ENCODE assay signal across 7 mouse cellular contexts in the genomic region with DNA sequence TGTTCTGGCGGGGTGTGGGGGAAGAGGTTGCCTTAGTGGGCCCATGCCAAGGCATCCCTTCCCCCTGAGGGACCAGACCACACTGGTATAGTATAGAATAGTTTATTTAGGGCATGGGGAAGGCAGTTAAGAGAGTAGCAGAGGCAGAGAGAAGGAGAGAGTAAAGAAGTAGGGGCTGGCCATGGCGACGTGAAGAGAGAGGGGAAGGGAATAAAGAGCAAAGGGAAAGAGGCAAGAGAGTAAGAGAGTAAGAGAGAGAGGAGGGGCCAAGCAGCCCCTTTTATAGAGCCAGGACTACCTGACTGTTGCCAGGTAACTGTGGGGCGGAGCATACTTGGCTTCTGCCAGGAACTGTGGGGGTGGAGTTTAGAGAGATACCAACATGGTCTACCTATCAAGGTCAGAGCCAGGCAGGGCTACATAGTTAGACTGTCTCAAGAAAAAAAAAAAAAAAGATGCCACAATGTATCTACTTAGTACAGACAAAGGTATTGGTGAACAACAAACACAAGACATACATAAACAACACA. TPM values are rescaled to one million over a fixed set of nuclear protein-coding genes. Genes with fewer than 3 reads are reported as not detected.
DNase-seq lines count a peak whose midpoint lies in the region; ATAC-seq lines count a peak whose summit lies in the region.

No protein-coding gene starts in this region.

- H3K4me2 ChIP-seq in hindbrain, embryonic 16.5 days (ENCODE audit: low read length), result no peak overlapping the region
- H3K4me2 ChIP-seq in limb, embryonic 13.5 days (replicated peaks), result no peak overlapping the region

- no peak overlapping the region for H3K9ac ChIP-seq in hindbrain, embryonic 16.5 days (ENCODE audit: low read depth, low read length)
- no peak overlapping the region for H3K9ac ChIP-seq in limb, embryonic 13.5 days

- peak; percentile 13 for DNase-seq in retina, embryonic 14.5 days (ENCODE audit: low spot score)
- DNase-seq in retina, postnatal 1 day, result no peak
- no peak for DNase-seq in frontal cortex, adult 2 months (ENCODE audit: extremely low spot score in 1 of 2, low spot score in 1 of 2)
- no peak for DNase-seq in B cell, adult 2 months

- no peaks in the 10 kb centered on the region for H3K27me3 ChIP-seq in hindbrain, embryonic 16.5 days (replicated peaks; ENCODE audit: control insufficient read depth, insufficient read depth, low read length)
- H3K27me3 ChIP-seq in limb, embryonic 13.5 days, result no peaks in the 10 kb centered on the region

- H3K27ac ChIP-seq in hindbrain, embryonic 16.5 days (ENCODE audit: low read depth, low read length), result no peak overlapping the region
- no peak overlapping the region for H3K27ac ChIP-seq in limb, embryonic 13.5 days

- peaks cover 7% of the 10 kb centered on the region for H3K4me1 ChIP-seq in hindbrain, embryonic 16.5 days (ENCODE audit: control insufficient read depth, insufficient read depth, low read depth, low read length)
- peaks cover 11% of the 10 kb centered on the region for H3K4me1 ChIP-seq in limb, embryonic 13.5 days

- no peaks in the 10 kb centered on the region for H3K9me3 ChIP-seq in hindbrain, embryonic 16.5 days (ENCODE audit: control insufficient read depth, low read length)
- no peaks in the 10 kb centered on the region for H3K9me3 ChIP-seq in limb, embryonic 13.5 days

- 73% methylated on average over 4 of the region's 4 CpGs for WGBS in hindbrain, embryonic 16.5 days
- 71% methylated on average over 4 of the region's 4 CpGs for WGBS in limb, embryonic 13.5 days

- no peak overlapping the region for H3K4me3 ChIP-seq in hindbrain, embryonic 16.5 days (ENCODE audit: low read length)
- no peak overlapping the region for H3K4me3 ChIP-seq in limb, embryonic 13.5 days

- peaks cover 20% of the 10 kb centered on the region for H3K36me3 ChIP-seq in hindbrain, embryonic 16.5 days (ENCODE audit: control insufficient read depth, insufficient read depth, low read length)
- H3K36me3 ChIP-seq in limb, embryonic 13.5 days, result peaks cover 28% of the 10 kb centered on the region

- ATAC-seq in hindbrain, embryonic 16.5 days, result peak; percentile 9; the same call in 1 of the 2 replicates
- ATAC-seq in limb, embryonic 13.5 days (ENCODE audit: low FRiP score, low read depth), result peak; percentile 21; the same call in 1 of the 2 replicates
- ATAC-seq in frontal cortex, adult (ENCODE audit: low TSS enrichment), result no peak

RNA-seq across cellular contexts. Expression of gene B4galt7, which starts 7.7 kb away (rescaled TPM):
- 40.9 and 42.3 TPM in 2 replicates for polyA plus RNA-seq in hindbrain, embryonic 16.5 days (2015; fragmentation: Nextera tagmentation; extraction: Ambion mirVana)
- polyA plus RNA-seq in limb, embryonic 13.5 days (2015; fragmentation: Nextera tagmentation; extraction: Ambion mirVana), result 34.8 and 37.3 TPM in 2 replicates
- polyA plus RNA-seq in frontal cortex, adult 2 months (2012; rRNA removed), result 30.3 and 33.1 TPM in 2 replicates

RNA-seq across cellular contexts. Expression of gene Tmed9, which starts 18.5 kb away (rescaled TPM):
- 102 TPM in 2 replicates for polyA plus RNA-seq in hindbrain, embryonic 16.5 days (2015; fragmentation: Nextera tagmentation; extraction: Ambion mirVana)
- polyA plus RNA-seq in limb, embryonic 13.5 days (2015; fragmentation: Nextera tagmentation; extraction: Ambion mirVana), result 166 and 175 TPM in 2 replicates
- 97.8 and 113 TPM in 2 replicates for polyA plus RNA-seq in frontal cortex, adult 2 months (2012; rRNA removed)

RNA-seq across cellular contexts. Expression of gene Fam193b, which starts 21.1 kb away (rescaled TPM):
- 41.1 and 50.0 TPM in 2 replicates for polyA plus RNA-seq in hindbrain, embryonic 16.5 days (2015; fragmentation: Nextera tagmentation; extraction: Ambion mirVana)
- polyA plus RNA-seq in limb, embryonic 13.5 days (2015; fragmentation: Nextera tagmentation; extraction: Ambion mirVana), result 50.7 and 52.8 TPM in 2 replicates
- 171 and 177 TPM in 2 replicates for polyA plus RNA-seq in frontal cortex, adult 2 months (2012; rRNA removed)

RNA-seq across cellular contexts. Expression of gene Caml, which starts 30.8 kb away (rescaled TPM):
- polyA plus RNA-seq in hindbrain, embryonic 16.5 days (2015; fragmentation: Nextera tagmentation; extraction: Ambion mirVana), result 97.4 and 108 TPM in 2 replicates
- 71.8 and 77.7 TPM in 2 replicates for polyA plus RNA-seq in limb, embryonic 13.5 days (2015; fragmentation: Nextera tagmentation; extraction: Ambion mirVana)
- polyA plus RNA-seq in frontal cortex, adult 2 months (2012; rRNA removed), result 67.9 and 74.5 TPM in 2 replicates

RNA-seq across cellular contexts. Expression of gene Ddx46, which starts 42.8 kb away (rescaled TPM):
- polyA plus RNA-seq in hindbrain, embryonic 16.5 days (2015; fragmentation: Nextera tagmentation; extraction: Ambion mirVana), result 21.5 and 23.1 TPM in 2 replicates
- 38.8 and 39.9 TPM in 2 replicates for polyA plus RNA-seq in limb, embryonic 13.5 days (2015; fragmentation: Nextera tagmentation; extraction: Ambion mirVana)
- 51.7 and 54.2 TPM in 2 replicates for polyA plus RNA-seq in frontal cortex, adult 2 months (2012; rRNA removed)
